Mouse (Mus musculus) left cerebral cortex, adult 2 months (tissue): ENCODE results near the gene Rnaseh2b. TPM values are rescaled to one million over a fixed set of nuclear protein-coding genes. Genes with fewer than 3 reads are reported as not detected.

Source experiments
- DNase-seq, 2 experiments: peaks; one replicate each; pipeline ENCODE4 v3.0.0; 2021 to 2022; ENCODE audit warnings: low spot score in 2 of 2, mixed read lengths in 1 of 2; ENCODE audit errors: extremely low spot score in 1 of 2
- H3K27ac ChIP-seq: fragments of 200-600 bp; 2 replicates; pipeline ENCODE4 v1.8.1; 2022
- H3K4me3 ChIP-seq: fragments of 200-600 bp; 2 replicates; pipeline ENCODE4 v1.8.1; 2022
- CTCF ChIP-seq: fragments of 200-600 bp; IDR thresholded peaks from 2 replicates; pipeline ENCODE4 v1.8.1; 2022; ENCODE audit warnings: antibody characterized with exemption, mild to moderate bottlenecking, moderate library complexity
- intact Hi-C: fragments of 180-260 bp; cut with DNase I; formaldehyde crosslinking; loops from one replicate; pipeline ENCODE4 v1.15.1; 2025
- total RNA-seq, 2 experiments: library from RNA; stranded (reverse); gene quantifications; 2 replicates each; pipeline ENCODE4 v1.2.3; 2021

Gene Rnaseh2b
- total RNA-seq, 2 experiments from 2014 or later: 10.3 to 15.0 TPM

DNA sequence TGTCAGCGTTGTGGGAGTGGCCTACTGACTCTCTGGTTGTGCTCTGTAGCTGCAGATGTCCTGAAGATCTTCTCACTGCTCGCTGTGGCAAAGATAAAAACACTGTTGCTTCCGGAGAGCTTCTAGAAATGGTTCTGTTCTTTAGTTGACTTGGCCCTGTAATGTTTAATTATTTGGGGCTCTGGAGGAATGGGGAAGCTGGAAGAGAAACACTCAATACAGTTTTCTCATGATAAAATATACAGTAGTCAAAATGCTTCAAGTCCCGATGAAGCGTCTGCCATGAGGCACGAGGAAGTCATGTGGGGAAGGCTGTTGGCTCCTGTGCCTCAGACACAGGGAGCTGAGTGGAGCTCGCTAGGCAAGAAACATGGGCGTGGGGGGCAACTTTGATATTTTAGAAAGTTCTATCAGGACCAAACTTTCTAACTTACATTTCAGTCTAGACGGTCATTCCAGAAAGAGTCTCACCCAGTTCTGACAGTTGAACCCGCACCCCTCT, 50.3 kb downstream of the Rnaseh2b start:
- DNase-seq: no peak
- Histone ChIP-seq H3K4me3 (no peak overlapping the region), H3K27ac (no peak overlapping the region)
- no peak for TF ChIP-seq CTCF
- intact Hi-C loops: no loop called here

DNA sequence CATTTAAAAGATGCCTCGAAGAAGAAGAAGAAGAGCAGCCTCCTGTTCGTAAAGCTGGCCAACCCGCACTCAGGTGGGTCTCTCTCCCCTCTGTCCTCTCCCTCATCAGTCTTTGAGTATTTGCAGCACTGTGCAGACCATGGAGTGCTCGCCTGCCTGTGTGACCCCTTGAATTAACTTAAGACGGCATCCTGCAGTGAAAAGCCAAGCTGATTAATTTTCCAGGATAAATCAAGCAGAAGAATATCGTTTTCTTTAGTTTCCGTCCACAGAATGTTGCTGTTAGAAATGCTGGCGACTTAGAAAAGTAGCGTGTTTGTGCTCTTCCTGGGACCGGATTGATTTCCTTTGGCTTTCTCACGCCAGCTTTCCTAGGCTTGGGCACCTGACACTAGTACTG, 54.2 kb downstream of the Rnaseh2b start:
- no peak for DNase-seq
- TF ChIP-seq CTCF: no peak
- Histone ChIP-seq H3K27ac (no peak overlapping the region), H3K4me3 (no peak overlapping the region)
- intact Hi-C loops: no loop called here

DNA sequence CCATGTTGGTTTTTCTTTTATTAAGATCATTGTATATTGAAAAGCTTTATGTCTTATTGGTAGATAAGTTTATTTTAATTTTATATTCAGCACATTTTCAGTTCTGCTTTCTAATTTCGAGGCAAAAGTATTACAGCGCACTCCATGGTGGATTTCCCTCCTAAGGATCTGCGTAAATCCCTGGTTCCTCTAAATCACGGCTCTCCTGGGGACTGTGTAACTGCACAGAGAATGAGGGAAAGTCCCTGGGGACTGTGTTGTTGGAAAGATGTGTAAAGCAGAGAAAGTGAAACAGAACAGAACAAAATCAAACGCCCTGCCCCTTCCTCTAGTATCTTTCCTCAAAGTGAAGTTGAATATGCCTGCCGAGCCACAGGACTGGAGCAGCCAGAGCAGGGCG, 54.7 kb downstream of the Rnaseh2b start:
- Histone ChIP-seq H3K4me3 (no peak overlapping the region), H3K27ac (no peak overlapping the region)
- TF ChIP-seq CTCF: no peak
- intact Hi-C loops: no loop called here
- DNase-seq: no peak

DNA sequence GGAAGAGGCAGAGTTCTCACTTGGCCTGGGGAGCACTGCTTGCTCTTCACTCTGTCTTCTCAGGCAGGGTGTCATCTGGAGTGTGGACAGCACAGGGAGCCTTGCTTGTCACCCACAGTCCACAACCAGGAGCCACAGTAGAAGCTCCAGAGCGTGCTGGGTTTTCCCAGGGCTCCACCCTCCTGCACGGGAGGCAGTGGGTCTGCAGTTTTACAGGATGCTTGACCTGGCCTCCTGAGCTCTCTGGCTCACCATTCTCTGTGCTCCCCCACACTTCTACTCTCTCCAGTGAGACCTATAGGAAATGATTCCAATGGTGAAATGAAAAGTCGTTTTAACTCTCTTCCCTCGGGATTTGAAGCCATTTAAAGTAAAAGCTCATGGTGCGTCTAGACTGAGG, 57.4 kb downstream of the Rnaseh2b start:
- H3K27ac ChIP-seq: no peak overlapping the region
- intact Hi-C loops: no loop called here
- no peak for TF ChIP-seq CTCF
- DNase-seq: no peak
- no peak overlapping the region for H3K4me3 ChIP-seq

DNA sequence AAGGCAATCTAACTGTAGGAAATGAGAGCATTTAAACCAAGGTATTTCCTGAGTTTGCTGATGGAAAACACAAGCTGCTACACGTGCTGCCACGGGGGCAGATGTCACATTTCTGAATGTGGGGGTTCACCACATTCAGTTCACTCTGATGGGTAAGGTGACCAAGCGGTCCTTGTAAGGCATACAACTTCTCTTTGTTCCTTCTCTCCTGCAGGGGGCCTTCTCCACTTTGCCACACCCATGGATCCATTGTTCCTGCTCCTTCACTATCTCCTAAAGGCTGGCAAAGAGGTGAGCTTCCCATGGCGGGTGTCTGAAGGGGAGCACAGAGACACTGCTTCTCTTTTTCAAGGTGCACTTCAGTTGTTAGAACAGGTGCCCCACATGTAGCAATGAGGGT, 57.8 kb downstream of the Rnaseh2b start:
- TF ChIP-seq CTCF: no peak
- intact Hi-C loops: no loop called here

DNA sequence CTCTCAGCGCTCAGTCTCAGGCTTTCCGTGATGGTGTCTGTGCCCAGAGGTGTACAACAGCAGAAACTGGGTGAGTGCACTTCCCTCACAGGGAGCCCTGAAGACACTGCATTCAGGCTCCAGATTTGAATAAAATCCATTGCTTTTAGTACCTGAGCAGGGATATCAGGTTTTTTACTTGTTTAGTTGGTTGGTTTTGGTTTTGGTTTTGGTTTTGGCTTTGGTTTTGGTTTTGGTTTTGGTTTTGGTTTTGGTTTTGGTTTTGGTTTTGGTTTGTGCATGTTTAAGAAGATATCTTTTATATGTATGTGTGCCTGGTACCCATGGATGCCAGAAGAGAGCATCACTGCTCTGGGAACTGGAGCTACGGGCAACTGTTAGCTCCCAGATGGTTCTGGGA, 58.5 kb downstream of the Rnaseh2b start:
- DNase-seq: no peak
- H3K4me3 ChIP-seq: no peak overlapping the region
- TF ChIP-seq CTCF: no peak
- intact Hi-C loops: no loop called here
- no peak overlapping the region for H3K27ac ChIP-seq

More for the DNA sequence above, 57.8 kb downstream of the Rnaseh2b start:
- no peak for DNase-seq
- Histone ChIP-seq H3K4me3 (no peak overlapping the region), H3K27ac (no peak overlapping the region)

DNA sequence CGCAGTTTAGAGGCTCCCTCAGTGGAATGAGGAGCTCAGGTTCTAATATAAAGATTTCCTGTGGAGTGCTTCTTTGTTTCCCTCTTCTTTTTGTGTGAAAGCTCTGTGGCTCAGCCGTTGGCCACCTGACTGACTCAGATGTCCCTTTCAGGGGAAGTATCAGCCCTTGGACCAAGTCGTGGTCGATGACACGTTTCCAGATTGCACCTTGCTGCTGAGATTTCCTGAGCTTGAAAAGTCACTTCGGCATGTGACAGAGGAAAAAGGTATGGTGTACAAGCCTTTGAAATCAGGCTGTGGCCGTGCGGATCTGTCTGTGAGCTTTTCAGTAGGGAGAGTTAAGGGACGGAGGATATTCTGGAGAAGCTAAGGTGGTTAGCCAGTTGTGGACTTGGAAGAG, 61.0 kb downstream of the Rnaseh2b start:
- H3K4me3 ChIP-seq: no peak overlapping the region
- no peak overlapping the region for H3K27ac ChIP-seq
- intact Hi-C loops: no loop called here
- TF ChIP-seq CTCF: no peak
- DNase-seq: no peak

DNA sequence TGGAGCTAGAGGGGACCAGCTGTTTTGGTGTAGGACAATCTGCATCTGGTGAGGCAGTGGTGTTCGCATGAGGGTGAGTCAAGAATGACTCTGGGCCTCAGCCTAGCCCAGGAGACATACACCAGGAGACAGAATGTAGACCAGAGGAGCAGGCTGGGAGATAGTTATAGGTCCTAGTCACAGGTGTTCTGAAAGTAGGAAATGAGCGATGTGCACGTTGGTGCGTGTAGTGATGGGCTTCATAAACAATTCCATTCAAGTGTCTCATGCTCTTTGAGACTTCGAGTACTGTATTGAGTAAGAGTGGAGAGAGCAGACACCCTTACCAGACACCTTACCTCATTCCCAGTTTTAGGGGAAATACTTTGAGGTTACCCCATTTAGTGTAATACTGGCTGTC, 61.4 kb downstream of the Rnaseh2b start:
- H3K4me3 ChIP-seq: no peak overlapping the region
- no peak for DNase-seq
- H3K27ac ChIP-seq: no peak overlapping the region
- no peak for TF ChIP-seq CTCF
- intact Hi-C loops: no loop called here

DNA sequence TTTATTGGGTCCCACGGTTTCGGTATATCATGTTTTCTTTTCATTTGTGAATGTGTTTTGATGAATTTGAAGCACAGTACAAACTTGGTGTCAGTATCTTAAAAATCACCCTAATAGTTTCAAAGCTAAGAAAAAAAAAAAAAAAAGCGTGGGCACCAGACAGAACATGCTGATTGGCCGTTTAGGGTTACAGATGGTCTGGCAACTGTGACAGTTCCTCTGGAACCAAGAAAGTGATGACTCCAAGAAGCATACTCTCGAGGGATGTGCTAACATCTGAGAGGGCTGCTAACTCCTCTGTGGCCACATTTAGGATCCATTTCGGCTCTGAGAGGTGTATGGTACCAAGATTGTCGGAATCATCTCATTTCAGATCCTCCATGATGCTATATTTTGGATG, 62.8 kb downstream of the Rnaseh2b start:
- intact Hi-C loops: no loop called here
- no peak for DNase-seq
- H3K27ac ChIP-seq: no peak overlapping the region
- H3K4me3 ChIP-seq: no peak overlapping the region
- TF ChIP-seq CTCF: no peak

DNA sequence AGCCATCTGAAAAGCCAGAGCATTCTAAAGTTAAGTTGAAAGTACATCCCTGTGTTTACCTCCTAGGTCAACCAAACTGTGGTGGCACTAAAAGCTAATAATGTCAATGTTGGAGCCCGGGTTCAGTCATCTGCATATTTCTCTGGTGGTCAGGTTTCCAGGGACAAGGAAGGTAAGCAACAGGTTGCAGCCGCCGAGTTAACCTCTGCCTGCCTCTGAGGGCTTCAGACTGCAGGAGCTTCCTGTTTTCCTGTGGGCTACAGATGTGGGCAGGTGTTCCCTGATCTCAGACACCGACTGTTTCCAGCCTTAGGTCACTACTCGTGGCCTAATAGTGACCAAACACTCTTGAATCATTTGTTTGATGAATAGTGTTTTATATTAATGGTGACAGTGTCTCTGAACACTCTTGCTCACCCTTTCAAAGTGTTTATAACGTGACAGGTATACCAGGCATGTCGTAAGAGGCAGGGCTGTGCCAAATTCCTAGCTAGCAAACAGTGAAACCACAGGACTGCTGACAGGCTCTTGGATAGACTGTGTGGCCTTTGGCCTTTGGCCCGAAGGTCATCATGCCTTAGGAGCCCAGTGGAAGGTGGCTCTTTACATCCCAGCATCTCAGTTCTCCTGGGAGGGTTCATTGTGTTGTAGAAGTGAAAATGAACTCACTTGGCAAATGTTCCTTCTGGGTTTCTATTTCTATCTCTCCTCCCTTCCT, 69.0 kb downstream of the Rnaseh2b start:
- no peak overlapping the region for H3K27ac ChIP-seq
- no peak for TF ChIP-seq CTCF
- intact Hi-C loops: no loop called here
- DNase-seq: no peak
- no peak overlapping the region for H3K4me3 ChIP-seq

DNA sequence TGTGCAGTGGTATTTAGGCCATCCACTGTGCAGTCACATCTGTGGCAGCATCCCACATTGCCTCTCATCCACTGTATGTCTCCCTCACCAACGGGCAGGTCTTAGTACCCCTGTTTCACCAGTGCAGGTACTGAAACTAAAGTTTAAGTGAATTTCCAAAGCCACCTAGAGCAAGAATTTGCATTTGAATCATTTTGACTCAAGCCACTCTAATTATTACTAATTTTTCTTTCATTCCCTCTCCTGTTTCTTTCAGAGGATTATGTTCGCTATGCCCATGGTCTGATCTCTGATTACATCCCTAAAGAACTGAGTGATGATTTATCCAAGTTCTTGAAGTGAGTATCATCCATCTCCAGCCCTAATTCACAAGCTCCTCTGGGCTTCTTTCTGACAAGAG, 71.4 kb downstream of the Rnaseh2b start:
- intact Hi-C loops: no loop called here
- Histone ChIP-seq H3K27ac (no peak overlapping the region), H3K4me3 (no peak overlapping the region)
- DNase-seq: no peak
- TF ChIP-seq CTCF: no peak

DNA sequence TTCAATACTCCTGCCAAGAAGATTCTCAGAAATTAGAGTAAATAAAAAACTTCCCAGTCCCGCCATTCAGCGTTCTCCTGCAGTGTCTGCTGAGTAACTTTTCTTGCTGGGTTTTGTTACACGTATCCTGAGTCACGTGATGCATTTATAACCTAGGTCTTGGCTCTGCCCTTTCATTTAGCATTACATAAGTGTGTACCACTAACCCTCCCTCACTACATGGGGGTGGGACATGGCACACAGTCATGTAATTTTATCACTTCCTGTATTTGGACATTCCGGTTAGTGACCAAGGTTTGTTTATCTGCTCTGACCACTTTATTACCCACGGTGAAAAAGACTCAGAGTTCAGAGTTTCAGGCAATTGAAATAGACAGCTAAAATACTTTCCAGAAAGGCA, 78.4 kb downstream of the Rnaseh2b start:
- H3K4me3 ChIP-seq: no peak overlapping the region
- DNase-seq: no peak
- intact Hi-C loops: no loop called here
- no peak for TF ChIP-seq CTCF
- no peak overlapping the region for H3K27ac ChIP-seq

DNA sequence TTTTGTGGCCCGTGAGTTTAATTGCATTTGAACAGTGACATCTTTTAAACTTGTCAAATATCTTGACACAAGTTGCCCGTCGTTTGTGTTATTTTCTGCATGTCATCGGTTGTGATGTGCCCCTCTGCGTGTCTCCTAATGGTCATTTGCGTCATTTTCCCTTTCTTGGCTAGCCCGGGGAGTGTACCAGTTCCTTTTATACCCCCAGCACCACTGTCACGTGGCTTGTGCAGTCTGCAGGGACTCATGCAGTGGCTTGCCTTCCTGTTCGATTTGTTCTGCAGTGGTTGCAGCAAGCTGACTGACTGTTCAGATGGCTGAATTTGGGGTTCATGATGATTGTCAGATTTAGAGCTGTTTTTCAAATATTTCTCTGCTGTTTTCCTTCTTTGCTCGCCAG, 81.6 kb downstream of the Rnaseh2b start:
- Histone ChIP-seq H3K27ac (no peak overlapping the region), H3K4me3 (no peak overlapping the region)
- DNase-seq: no peak
- TF ChIP-seq CTCF: no peak
- intact Hi-C loops: no loop called here
